Mouse (Mus musculus) neural tube, embryonic 14.5 days (tissue): ENCODE measurements around the gene Lhx4. TPM values are rescaled to one million over a fixed set of nuclear protein-coding genes. Genes with fewer than 3 reads are reported as not detected.

Experiments
- ATAC-seq: fragments of 200-750 bp; cut with Nextera tagmentation; 2 replicates; pipeline ENCODE4 v1.8.0; 2017; ENCODE audit warnings: low read depth, mild to moderate bottlenecking, moderate TSS enrichment, moderate library complexity
- H3K27ac ChIP-seq: fragments of 300-500 bp; sonication (generic); 2 replicates; pipeline ENCODE4 v1.5.1; 2014; ENCODE audit warnings: low read depth, mild to moderate bottlenecking, control low read depth, low read length, moderate library complexity, mixed read lengths
- H3K27me3 ChIP-seq: fragments of 300-500 bp; sonication (generic); 2 replicates; pipeline ENCODE4 v1.6.1; 2014; ENCODE audit warnings: low read length; ENCODE audit not compliant: control insufficient read depth, insufficient read depth
- H3K36me3 ChIP-seq: fragments of 300-500 bp; sonication (generic); 2 replicates; pipeline ENCODE4 v1.6.1; 2014; ENCODE audit warnings: low read length, mixed read lengths; ENCODE audit not compliant: control insufficient read depth, insufficient read depth
- H3K4me1 ChIP-seq: fragments of 300-500 bp; sonication (generic); 2 replicates; pipeline ENCODE4 v1.6.1; 2014; ENCODE audit warnings: low read length; ENCODE audit not compliant: control insufficient read depth, insufficient read depth
- H3K4me2 ChIP-seq: fragments of 300-500 bp; sonication (generic); 2 replicates; pipeline ENCODE4 v1.6.1; 2014; ENCODE audit warnings: mild to moderate bottlenecking, low read depth, low read length, control low read depth
- H3K4me3 ChIP-seq: fragments of 300-500 bp; sonication (generic); 2 replicates; pipeline ENCODE4 v1.5.1; 2014; ENCODE audit warnings: low read depth, low read length, control low read depth, mixed read lengths
- H3K9ac ChIP-seq: fragments of 300-500 bp; sonication (generic); replicated peaks from 2 replicates; pipeline ENCODE4 v1.6.1; 2014; ENCODE audit warnings: low read depth, mild to moderate bottlenecking, control low read depth, low read length, mixed read lengths
- H3K9me3 ChIP-seq: fragments of 300-500 bp; sonication (generic); 2 replicates; pipeline ENCODE4 v1.6.1; 2016; ENCODE audit warnings: low read length; ENCODE audit not compliant: control insufficient read depth
- WGBS: fragments of 180-500 bp; shearing (Covaris S2); extraction: QIAGEN DNeasy Blood & Tissue Kit; methylation state at CpG from one replicate; pipeline ENCODE4 v1.1.7; 2014; 5-methylcytosine and 5-hydroxymethylcytosine counted together
- polyA plus RNA-seq: library from polyadenylated mRNA; unstranded; fragments of >200 nt; fragmentation: Nextera tagmentation; extraction: Ambion mirVana; gene quantifications from 2 replicates; pipeline ENCODE4 v1.2.1, GENCODE M21; 2014

The Lhx4 gene
- polyA plus RNA-seq, 1 experiment from 2014 or later: 4.7 TPM

DNA sequence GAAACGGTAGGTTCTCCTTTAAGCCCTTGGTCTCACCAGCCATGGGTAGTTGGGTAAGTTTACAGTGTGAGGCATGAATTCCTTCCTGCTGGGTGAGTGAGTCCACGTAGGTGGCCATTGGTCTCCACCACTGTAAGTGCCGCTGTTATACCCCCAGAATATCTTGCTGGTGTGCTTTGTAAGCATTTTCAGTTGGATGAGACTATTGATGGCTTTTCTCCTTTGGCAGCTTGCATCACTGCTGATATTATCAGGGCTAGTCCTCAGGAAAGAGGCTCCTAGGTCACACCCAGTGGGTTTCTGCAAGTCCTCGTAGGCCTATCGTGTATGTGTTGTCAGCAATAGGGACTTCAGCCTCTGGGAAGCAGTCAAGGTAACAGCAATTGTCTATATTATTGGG, 87.5 kb downstream of the Lhx4 start:
- no peak for ATAC-seq
- no peak overlapping the region for H3K9ac ChIP-seq
- H3K4me2 ChIP-seq: no peak overlapping the region
- 90% methylated on average over 5 of the region's 5 CpGs for whole genome bisulfite sequencing
- no peaks in the 10 kb centered on the region for H3K9me3 ChIP-seq
- H3K4me3 ChIP-seq: no peak overlapping the region
- H3K4me1 ChIP-seq: no peaks in the 10 kb centered on the region
- H3K27me3 ChIP-seq: no peaks in the 10 kb centered on the region
- H3K36me3 ChIP-seq: no peaks in the 10 kb centered on the region
- no peak overlapping the region for H3K27ac ChIP-seq

- Histone ChIP-seq H3K36me3 (no peaks in the 10 kb centered on the region), H3K9me3 (no peaks in the 10 kb centered on the region), H3K4me3 (no peak overlapping the region), H3K9ac (no peak overlapping the region), H3K27me3 (no peaks in the 10 kb centered on the region), H3K27ac (no peak overlapping the region), H3K4me2 (no peak overlapping the region), H3K4me1 (no peaks in the 10 kb centered on the region)
- no peak for ATAC-seq
- WGBS: 88% methylated on average over 5 of the region's 5 CpGs
These were observed 95.2 kb downstream of the Lhx4 start for GRCm38 (mm10) chr1:155656321-155656720.

DNA sequence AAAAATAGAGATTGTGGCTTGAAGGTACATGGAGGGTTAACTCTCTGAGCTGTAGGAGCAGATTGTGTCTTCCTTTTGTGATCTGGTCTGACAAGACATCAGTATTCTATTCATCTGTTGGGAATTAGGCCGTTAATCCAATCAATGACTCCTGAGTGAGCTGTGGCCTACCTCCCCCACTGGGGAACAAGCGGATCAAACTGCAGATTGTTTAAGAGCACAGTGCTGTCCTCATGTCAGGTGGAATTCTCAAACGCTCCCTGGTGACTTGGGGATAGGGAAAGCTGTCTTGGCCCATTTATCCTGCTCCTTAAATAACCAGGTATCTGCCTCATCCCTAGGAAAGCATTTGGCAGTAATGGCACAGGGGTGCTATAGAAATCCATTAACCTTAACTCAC, 96.5 kb downstream of the Lhx4 start:
- Histone ChIP-seq H3K9ac (no peak overlapping the region), H3K27ac (no peak overlapping the region), H3K4me3 (no peak overlapping the region), H3K4me2 (no peak overlapping the region), H3K27me3 (no peaks in the 10 kb centered on the region), H3K9me3 (no peaks in the 10 kb centered on the region), H3K36me3 (no peaks in the 10 kb centered on the region), H3K4me1 (no peaks in the 10 kb centered on the region)
- 20% methylated on average over 3 of the region's 3 CpGs for WGBS
- no peak for ATAC-seq

- H3K4me2 ChIP-seq: no peak overlapping the region
- H3K4me3 ChIP-seq: no peak overlapping the region
- no peak overlapping the region for H3K9ac ChIP-seq
- H3K36me3 ChIP-seq: no peaks in the 10 kb centered on the region
- 83% methylated on average over 9 of the region's 9 CpGs for WGBS
- H3K4me1 ChIP-seq: no peaks in the 10 kb centered on the region
- ATAC-seq: no peak
- no peaks in the 10 kb centered on the region for H3K9me3 ChIP-seq
- no peaks in the 10 kb centered on the region for H3K27me3 ChIP-seq
- no peak overlapping the region for H3K27ac ChIP-seq
These were observed 101.2 kb downstream of the Lhx4 start for GRCm38 (mm10) chr1:155650121-155650846.

Other genes with a start within 250 kb of the Lhx4 start
- 103 and 108 TPM in 2 replicates for gene Acbd6, start 193.6 kb downstream of the Lhx4 start, polyA plus RNA-seq
- 9.9 and 10.4 TPM in 2 replicates for gene Qsox1, start 61.2 kb upstream of the Lhx4 start, polyA plus RNA-seq
- 12.3 and 19.1 TPM in 2 replicates for gene Cep350, start 221.6 kb upstream of the Lhx4 start, polyA plus RNA-seq